Mouse (Mus musculus) limb, embryonic 13.5 days (tissue): ENCODE results near the gene Kmt5a. TPM values are rescaled to one million over a fixed set of nuclear protein-coding genes. Genes with fewer than 3 reads are reported as not detected.

Source experiments
- ATAC-seq: fragments of 200-750 bp; cut with Nextera tagmentation; 2 replicates; pipeline ENCODE4 v1.8.0; 2017; ENCODE audit warnings: low read depth, moderate number of reproducible peaks, moderate TSS enrichment; ENCODE audit not compliant: low FRiP score
- H3K27ac ChIP-seq: fragments of 300-500 bp; sonication (generic); 2 replicates; pipeline ENCODE4 v1.5.1; 2015; ENCODE audit warnings: inconsistent platforms, mild to moderate bottlenecking, moderate library complexity
- H3K27me3 ChIP-seq: fragments of 300-500 bp; sonication (generic); 2 replicates; pipeline ENCODE4 v1.6.1; 2015; ENCODE audit warnings: mild to moderate bottlenecking, inconsistent platforms
- H3K36me3 ChIP-seq: fragments of 300-500 bp; sonication (generic); 2 replicates; pipeline ENCODE4 v1.6.1; 2015; ENCODE audit warnings: inconsistent platforms, mild to moderate bottlenecking, moderate library complexity
- H3K4me1 ChIP-seq: fragments of 300-500 bp; sonication (generic); 2 replicates; pipeline ENCODE4 v1.6.1; 2015; ENCODE audit warnings: inconsistent platforms
- H3K4me2 ChIP-seq: fragments of 300-500 bp; sonication (generic); replicated peaks from 2 replicates; pipeline ENCODE4 v1.6.1; 2015; ENCODE audit warnings: inconsistent platforms, mild to moderate bottlenecking, moderate library complexity
- H3K4me3 ChIP-seq: fragments of 300-500 bp; sonication (generic); 2 replicates; pipeline ENCODE4 v1.5.1; 2015; ENCODE audit warnings: moderate library complexity, mild to moderate bottlenecking, inconsistent platforms
- H3K9ac ChIP-seq: fragments of 300-500 bp; sonication (generic); 2 replicates; pipeline ENCODE4 v1.6.1; 2015; ENCODE audit warnings: mild to moderate bottlenecking, inconsistent platforms
- H3K9me3 ChIP-seq: fragments of 300-500 bp; sonication (generic); 2 replicates; pipeline ENCODE4 v1.6.1; 2016; ENCODE audit warnings: inconsistent platforms
- WGBS: fragments of 180-500 bp; shearing (Covaris S2); methylation state at CpG from one replicate; pipeline ENCODE4 v1.1.7; 2015; 5-methylcytosine and 5-hydroxymethylcytosine counted together
- polyA plus RNA-seq: library from polyadenylated mRNA; unstranded; fragments of >200 nt; fragmentation: Nextera tagmentation; extraction: Ambion mirVana; gene quantifications from 2 replicates; pipeline ENCODE4 v1.2.1, GENCODE M21; 2015

The Kmt5a gene
- polyA plus RNA-seq, 1 experiment from 2014 or later: 36.0 TPM

DNA sequence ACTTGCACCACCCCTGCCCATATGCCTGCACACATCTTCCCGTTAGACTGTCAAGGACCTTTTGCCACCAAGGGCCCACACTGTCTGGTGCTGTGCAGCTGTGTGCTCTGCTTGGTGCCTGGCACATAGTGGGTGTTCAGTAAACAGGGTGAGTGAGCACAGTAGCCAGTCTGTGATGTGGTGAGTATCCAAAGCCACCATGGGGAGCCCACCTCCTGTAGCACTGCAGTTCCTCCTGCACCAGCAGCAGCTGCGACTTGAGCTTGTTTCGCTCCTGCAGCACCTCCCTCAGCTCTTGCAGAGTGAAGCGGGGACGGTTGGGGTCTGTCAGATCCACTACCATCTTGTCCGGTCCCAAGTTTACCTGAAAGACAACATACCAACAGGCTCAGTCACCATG lies 29.8 kb downstream of the Kmt5a start:
- no peak overlapping the region for H3K4me3 ChIP-seq
- WGBS: 87% methylated on average over 6 of the region's 6 CpGs
- H3K4me1 ChIP-seq: no peaks in the 10 kb centered on the region
- H3K9ac ChIP-seq: no peak overlapping the region
- no peak overlapping the region for H3K4me2 ChIP-seq
- no peak for ATAC-seq
- no peaks in the 10 kb centered on the region for H3K27me3 ChIP-seq
- no peak overlapping the region for H3K27ac ChIP-seq
- peaks cover 39% of the 10 kb centered on the region for H3K36me3 ChIP-seq
- no peaks in the 10 kb centered on the region for H3K9me3 ChIP-seq

DNA sequence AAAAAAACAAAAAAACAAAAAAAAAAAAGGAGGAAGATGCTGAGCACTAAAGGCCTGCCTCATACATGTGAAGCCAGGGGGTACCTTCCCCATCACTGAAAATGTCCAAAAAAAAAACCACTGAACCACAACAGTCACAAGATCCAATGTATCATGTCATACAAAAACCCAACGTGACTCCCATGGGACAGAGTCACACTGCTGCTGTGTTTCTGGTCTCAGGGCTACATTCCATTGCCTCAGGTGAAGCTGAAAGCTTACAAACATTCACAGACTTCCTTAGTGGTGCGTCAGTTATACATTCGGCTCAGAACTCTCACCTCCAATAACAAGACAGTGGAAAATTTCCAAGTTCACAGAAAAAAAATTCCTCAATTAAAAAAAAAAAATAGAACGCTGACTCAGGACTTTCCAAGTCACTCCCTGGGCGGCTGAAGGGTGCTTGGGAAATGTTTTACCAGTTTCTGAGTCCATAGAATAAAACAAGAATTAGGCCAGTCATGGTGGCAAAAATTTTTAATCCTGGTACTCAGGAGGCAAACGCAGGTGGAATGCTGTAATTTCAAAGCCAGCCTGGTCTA lies 31.0 kb downstream of the Kmt5a start:
- no peaks in the 10 kb centered on the region for H3K27me3 ChIP-seq
- no peak for ATAC-seq
- no peak overlapping the region for H3K27ac ChIP-seq
- H3K9ac ChIP-seq: no peak overlapping the region
- 0 out of 2 replicates have a peak, but pooled peaks cover 6% of the 10 kb centered on the region for H3K4me1 ChIP-seq
- H3K4me3 ChIP-seq: no peak overlapping the region
- 80% methylated on average over 6 of the region's 6 CpGs for WGBS
- H3K4me2 ChIP-seq: no peak overlapping the region
- peaks cover 38% of the 10 kb centered on the region for H3K36me3 ChIP-seq
- H3K9me3 ChIP-seq: no peaks in the 10 kb centered on the region

DNA sequence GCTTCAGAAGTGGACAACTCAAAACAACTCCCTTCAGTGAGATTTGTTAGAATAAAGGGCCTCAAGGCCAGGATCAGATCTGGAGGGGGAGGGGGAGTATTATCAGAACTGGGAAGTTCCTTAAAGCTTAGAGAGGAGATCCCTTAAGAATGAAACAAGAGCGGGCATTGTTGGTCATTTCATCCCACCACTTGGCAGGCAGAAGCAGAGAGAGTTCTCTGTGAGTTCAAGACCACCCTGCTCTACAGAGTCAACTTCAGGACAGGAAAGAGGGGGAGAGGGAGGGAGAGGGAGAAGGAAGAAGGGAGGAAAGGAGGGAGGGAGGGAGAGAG lies 39.1 kb downstream of the Kmt5a start:
- Histone ChIP-seq H3K36me3 (no peaks in the 10 kb centered on the region), H3K27ac (peak overlapping the region; percentile 72), H3K4me1 (peaks cover 27% of the 10 kb centered on the region), H3K4me2 (peak overlapping the region; percentile 84), H3K4me3 (0 out of 2 replicates have a peak overlapping the region, but pooled peaks have one; percentile 73), H3K9ac (no peak overlapping the region), H3K9me3 (no peaks in the 10 kb centered on the region), H3K27me3 (no peaks in the 10 kb centered on the region)
- WGBS: 88% methylated on average over 1 of the region's 1 CpGs
- no peak for ATAC-seq

DNA sequence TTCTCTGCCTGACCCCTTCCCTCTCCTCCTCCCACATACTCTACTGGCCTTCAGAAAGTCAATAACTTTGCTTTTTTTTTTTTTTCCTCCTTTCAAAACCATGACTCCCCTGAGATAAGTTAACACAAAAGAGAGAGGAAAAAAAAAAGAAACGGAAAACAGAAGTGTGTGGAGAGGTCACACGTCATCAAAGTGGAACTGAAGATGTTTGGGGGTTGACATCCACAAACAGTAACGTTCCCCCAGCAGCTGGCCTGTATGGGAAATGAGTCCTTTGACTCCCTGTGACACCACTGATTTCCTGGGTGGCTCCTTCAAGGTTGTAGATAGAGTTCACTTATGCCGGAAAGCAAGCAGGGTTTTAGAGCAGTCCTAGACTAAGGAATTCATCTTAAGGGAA lies 40.4 kb downstream of the Kmt5a start:
- Histone ChIP-seq H3K4me1 (peaks cover 36% of the 10 kb centered on the region), H3K4me3 (no peak overlapping the region), H3K4me2 (no peak overlapping the region), H3K27ac (no peak overlapping the region), H3K9me3 (no peaks in the 10 kb centered on the region), H3K27me3 (no peaks in the 10 kb centered on the region), H3K36me3 (no peaks in the 10 kb centered on the region), H3K9ac (no peak overlapping the region)
- ATAC-seq: no peak
- WGBS: 70% methylated on average over 4 of the region's 4 CpGs

DNA sequence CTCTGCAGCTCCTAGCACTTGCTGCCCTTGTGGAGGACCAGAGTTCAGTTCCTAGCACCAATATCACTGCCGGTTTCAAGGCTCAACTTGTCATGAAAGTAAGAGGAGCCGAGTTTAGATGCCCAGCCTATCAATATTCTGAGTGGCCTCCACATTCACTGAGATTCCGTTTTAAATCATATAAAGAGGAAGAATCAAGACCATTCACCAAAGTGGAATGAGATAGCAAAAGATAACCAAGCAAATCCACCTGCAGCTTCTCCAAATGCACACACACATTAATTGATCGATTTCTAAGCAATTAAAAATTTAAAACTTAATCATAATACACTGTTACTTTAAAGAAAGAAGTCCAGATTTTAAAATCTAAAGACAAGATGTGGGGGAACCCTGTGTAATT lies 42.0 kb downstream of the Kmt5a start:
- Histone ChIP-seq H3K36me3 (no peaks in the 10 kb centered on the region), H3K4me2 (no peak overlapping the region), H3K9ac (no peak overlapping the region), H3K27ac (no peak overlapping the region), H3K4me1 (peaks cover 23% of the 10 kb centered on the region), H3K27me3 (no peaks in the 10 kb centered on the region), H3K9me3 (no peaks in the 10 kb centered on the region), H3K4me3 (no peak overlapping the region)
- ATAC-seq: no peak
- WGBS: 89% methylated on average over 4 of the region's 4 CpGs

DNA sequence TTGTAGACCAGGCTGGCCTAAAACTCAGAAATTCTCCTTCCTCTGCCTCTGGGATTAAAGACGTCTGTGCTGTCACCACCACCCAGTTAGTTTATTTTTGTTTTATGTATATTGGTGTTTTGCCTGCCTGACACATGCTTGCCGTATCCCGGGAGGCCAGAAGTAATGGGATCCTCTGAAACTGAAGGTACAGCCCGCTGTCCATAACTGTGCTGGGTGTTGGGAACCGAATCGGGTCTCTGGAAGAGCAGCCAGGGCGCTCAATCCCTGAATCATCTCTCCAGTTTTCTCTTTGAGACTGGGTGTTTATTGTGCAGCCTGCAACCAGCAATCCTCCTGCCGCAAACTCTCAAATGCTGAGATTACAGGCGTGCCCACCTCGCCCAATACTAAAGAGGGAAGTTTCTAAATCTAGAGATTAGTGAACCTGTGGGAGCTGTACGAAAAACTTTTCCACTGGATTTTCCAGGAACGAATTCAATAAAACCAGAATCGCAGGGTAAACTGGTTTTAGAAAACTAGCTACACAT lies 42.8 kb downstream of the Kmt5a start:
- no peaks in the 10 kb centered on the region for H3K27me3 ChIP-seq
- H3K27ac ChIP-seq: peak overlapping the region; percentile 100
- peak overlapping the region; percentile 75 for H3K4me2 ChIP-seq
- H3K9ac ChIP-seq: peak overlapping the region; percentile 82
- WGBS: 6% methylated on average over 13 of the region's 13 CpGs
- no peaks in the 10 kb centered on the region for H3K9me3 ChIP-seq
- no peak for ATAC-seq
- H3K36me3 ChIP-seq: no peaks in the 10 kb centered on the region
- H3K4me3 ChIP-seq: peak overlapping the region; percentile 59
- H3K4me1 ChIP-seq: peaks cover 17% of the 10 kb centered on the region

DNA sequence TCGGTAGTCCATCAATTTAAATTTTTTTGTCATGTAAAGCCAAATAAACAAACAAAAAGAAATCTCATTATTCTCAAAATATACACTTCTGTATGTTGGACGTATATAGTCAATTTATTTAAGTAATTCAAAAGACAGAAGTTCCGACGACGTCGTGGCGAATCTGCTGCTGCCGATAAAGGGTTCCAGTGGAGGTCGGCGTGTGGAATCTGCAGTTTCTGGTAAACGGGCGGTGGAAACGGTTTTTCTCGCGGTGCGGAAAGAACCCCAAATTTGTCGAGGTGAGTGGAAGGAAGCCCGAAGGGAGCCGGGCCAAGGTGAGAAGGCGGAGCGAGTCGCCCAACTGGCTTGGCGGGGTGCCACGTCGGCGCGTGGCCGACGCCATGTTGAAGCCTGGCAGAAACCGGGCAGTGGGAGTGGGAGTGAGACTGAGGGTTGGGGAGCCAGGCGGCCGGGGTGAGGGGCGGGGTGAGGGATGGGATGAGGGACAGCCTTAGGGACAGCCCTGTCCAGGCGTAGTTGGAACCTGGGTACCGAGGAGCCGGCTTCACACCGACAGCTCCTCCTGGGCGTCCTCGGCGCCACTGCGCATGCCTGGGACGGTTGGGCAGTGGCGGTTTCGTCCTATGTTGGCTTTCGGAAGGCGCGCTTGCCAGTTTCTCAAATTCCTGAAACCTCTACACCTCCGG lies 43.4 kb downstream of the Kmt5a start, which contains the start of gene Snrnp35:
Gene Snrnp35, plus strand, starts transcription at position 169 of the 689 bp plus-strand sequence.
- Histone ChIP-seq H3K36me3 (no peaks in the 10 kb centered on the region), H3K9me3 (no peaks in the 10 kb centered on the region), H3K4me3 (peak within 1 kb of the TSS; percentile 59), H3K27me3 (no peaks in the 10 kb centered on the region), H3K4me2 (peak within 1 kb of the TSS; percentile 75), H3K27ac (peak within 1 kb of the TSS; percentile 100), H3K9ac (peak within 1 kb of the TSS; percentile 82), H3K4me1 (peaks cover 17% of the 10 kb centered on the region)
- ATAC-seq: peak; percentile 89
- WGBS: under 1% methylated on average over 44 of the region's 48 CpGs

DNA sequence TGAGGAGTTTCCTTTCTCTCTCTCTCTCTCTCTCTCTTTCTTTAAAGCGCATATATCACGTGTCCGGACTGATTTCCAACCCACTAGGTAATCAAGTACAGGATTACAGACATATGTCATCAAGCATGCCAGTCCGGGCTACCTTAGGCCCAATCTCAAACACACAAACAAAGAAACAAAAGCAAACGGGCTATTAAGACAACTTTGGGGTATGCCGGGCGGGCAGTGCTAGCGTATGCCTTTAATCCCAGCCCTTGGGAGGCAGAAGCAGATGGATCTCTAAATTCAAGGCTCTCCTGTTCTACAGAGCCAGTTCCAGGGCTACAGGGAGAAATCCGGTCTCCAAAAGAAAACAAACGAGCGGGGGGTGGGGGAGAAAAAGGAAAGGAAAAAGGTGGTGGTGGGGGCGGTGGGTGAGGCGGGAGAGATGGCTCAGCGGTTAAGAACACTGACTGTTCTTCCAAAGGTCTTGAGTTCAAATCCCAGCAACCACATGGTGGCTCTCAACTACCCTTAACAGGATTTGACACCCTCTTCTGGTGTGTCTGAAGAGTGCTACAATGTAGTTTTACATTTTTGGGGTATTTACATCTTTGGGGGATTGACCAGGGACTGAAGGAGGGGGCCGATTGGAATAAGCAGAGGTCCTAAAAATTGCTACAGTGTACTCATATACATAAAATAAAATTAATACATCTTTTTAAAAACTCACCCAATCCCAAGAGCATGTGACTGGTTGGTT lies 44.1 kb downstream of the Kmt5a start:
- H3K27ac ChIP-seq: peak overlapping the region; percentile 100
- 8% methylated on average over 15 of the region's 15 CpGs for WGBS

DNA sequence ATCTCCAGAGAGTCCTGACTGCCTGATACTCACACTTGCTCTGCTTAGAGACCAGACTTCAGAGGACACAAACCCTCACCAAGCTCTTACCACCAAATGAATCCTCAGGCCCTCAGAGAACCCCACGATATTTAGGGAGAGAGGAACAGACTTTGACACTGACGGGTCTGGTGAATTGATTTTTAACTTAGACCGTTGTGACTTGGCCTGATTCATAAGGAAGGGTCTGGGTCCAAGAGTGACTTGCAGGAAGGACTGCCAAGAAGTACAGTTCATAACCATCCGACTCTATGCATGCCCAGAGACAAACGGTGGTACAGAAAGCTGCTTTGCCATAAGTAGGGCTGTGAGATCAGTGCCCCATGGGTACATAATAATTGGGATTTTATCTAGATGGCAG lies 45.9 kb downstream of the Kmt5a start:
- peaks cover 13% of the 10 kb centered on the region for H3K4me1 ChIP-seq
- H3K27ac ChIP-seq: no peak overlapping the region
- no peak for ATAC-seq
- peaks cover 14% of the 10 kb centered on the region for H3K36me3 ChIP-seq
- no peak overlapping the region for H3K9ac ChIP-seq
- H3K9me3 ChIP-seq: no peaks in the 10 kb centered on the region
- WGBS: 91% methylated on average over 5 of the region's 5 CpGs
- H3K4me2 ChIP-seq: no peak overlapping the region
- no peak overlapping the region for H3K4me3 ChIP-seq
- H3K27me3 ChIP-seq: no peaks in the 10 kb centered on the region

More for the DNA sequence above, 44.1 kb downstream of the Kmt5a start:
- no peaks in the 10 kb centered on the region for H3K36me3 ChIP-seq
- ATAC-seq: peak; percentile 33
- H3K4me2 ChIP-seq: peak overlapping the region; percentile 75
- no peaks in the 10 kb centered on the region for H3K9me3 ChIP-seq
- H3K4me3 ChIP-seq: peak overlapping the region; percentile 59
- H3K9ac ChIP-seq: peak overlapping the region; percentile 82
- no peaks in the 10 kb centered on the region for H3K27me3 ChIP-seq
- H3K4me1 ChIP-seq: peaks cover 15% of the 10 kb centered on the region

DNA sequence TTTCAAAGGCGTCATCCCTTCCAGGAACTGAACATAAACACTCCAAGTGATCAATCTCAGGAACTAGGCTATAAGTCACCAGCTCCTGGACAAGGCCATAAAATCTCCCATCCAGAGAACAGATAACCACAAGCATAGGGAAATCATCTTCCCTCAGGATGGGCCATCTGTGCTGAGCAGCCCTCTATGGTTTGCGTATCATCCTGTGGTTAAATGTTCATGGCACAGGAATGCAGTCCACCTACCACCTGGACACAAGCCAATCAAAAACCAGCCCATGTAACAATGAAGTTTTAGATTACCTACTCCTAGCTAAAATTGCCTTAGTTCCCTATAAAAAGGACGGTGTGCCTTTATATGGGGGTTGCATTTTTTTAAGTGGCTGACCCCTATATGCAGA lies 49.2 kb downstream of the Kmt5a start:
- ATAC-seq: no peak
- Histone ChIP-seq H3K27ac (no peak overlapping the region), H3K36me3 (peaks cover 47% of the 10 kb centered on the region), H3K9ac (no peak overlapping the region), H3K9me3 (no peaks in the 10 kb centered on the region), H3K4me1 (peaks cover 13% of the 10 kb centered on the region), H3K27me3 (no peaks in the 10 kb centered on the region), H3K4me3 (no peak overlapping the region), H3K4me2 (no peak overlapping the region)
- WGBS: 70% methylated on average over 3 of the region's 3 CpGs

DNA sequence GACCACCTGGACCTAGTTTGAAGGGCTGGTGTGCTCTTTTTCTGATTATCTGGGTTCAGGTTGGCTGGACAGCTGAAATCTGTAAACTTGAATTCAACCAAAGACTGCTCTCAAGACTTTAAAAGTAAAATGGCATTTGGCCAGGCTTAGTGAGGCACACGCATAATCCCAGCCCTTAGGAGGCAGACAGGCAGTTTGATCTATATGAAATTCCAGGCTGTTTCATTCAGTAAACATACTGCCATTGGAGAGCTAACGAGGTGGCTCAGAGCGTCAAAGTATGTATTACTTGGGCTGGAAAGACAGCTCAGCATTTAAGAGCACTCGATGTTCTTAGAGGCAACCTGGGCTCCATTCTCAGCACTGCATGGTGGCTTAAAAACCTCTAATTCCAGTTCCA lies 52.0 kb downstream of the Kmt5a start:
- Histone ChIP-seq H3K36me3 (peaks cover 74% of the 10 kb centered on the region), H3K9ac (no peak overlapping the region), H3K27ac (no peak overlapping the region), H3K9me3 (no peaks in the 10 kb centered on the region), H3K4me2 (no peak overlapping the region), H3K4me3 (no peak overlapping the region), H3K4me1 (0 out of 2 replicates have a peak, but pooled peaks cover 3% of the 10 kb centered on the region), H3K27me3 (no peaks in the 10 kb centered on the region)
- ATAC-seq: no peak
- WGBS: 72% methylated on average over 4 of the region's 4 CpGs

DNA sequence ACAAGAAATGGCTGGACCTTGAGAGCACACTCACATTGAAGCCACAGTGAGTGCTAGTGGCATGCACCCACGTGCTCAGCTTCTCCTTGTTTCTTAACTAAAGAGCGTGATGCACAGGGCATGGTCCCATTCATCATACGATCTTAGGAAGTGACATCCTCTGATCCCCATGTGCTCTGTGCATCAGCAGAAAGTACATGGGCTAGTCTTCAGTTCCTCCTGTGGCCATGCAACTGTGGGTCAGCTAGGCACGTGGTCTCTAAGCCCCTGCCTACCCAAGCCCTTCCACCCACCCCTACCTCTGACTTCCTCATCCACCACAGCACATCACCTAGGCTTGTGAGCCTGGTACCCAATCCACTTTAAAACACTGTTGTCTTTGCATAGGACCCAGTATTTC lies 52.9 kb downstream of the Kmt5a start:
- WGBS: 86% methylated on average over 4 of the region's 4 CpGs
- Histone ChIP-seq H3K4me1 (0 out of 2 replicates have a peak, but pooled peaks cover 3% of the 10 kb centered on the region), H3K27ac (no peak overlapping the region), H3K9me3 (no peaks in the 10 kb centered on the region), H3K27me3 (no peaks in the 10 kb centered on the region), H3K4me3 (no peak overlapping the region), H3K36me3 (peaks cover 83% of the 10 kb centered on the region), H3K4me2 (no peak overlapping the region), H3K9ac (no peak overlapping the region)
- no peak for ATAC-seq
